Mouse (Mus musculus) CD4-positive helper T cell, adult 2 months (primary cell): ENCODE results near the gene R3hdm1.

Experiments used
- DNase-seq: peaks from one replicate; pipeline ENCODE4 v3.0.0-alpha.2; 2012; ENCODE audit warnings: low read depth, missing footprints, low spot score

Gene R3hdm1

GRCm38 (mm10) chr1:128284157-128284690, 181.1 kb downstream of the R3hdm1 start:
- no peak for DNase-seq

DNA sequence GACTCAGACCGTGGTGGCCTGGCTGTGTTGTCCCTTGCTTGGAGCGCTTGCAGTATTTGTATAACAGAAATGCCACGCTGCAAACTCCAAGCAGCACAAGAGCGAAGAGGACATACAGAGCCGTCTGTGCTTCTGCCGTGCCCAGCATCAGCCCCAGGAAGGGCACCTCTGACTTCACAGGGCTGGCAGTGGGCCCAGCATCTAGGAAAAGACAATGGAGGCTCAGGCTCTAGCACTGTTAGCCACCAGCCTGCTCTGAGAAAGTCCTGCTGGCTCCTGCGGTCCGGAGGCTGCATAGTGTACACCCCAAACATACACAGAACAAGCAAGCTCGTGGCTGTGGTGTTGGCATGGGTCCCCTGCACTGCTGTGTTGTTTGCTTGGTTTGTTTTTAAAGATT, 182.0 kb downstream of the R3hdm1 start:
- no peak for DNase-seq
